Mouse (Mus musculus) hindbrain, postnatal 0 days (tissue): ENCODE measurements around the gene 1700012B09Rik. TPM values are rescaled to one million over a fixed set of nuclear protein-coding genes. Genes with fewer than 3 reads are reported as not detected.

Experiments used
- ATAC-seq: fragments of 200-750 bp; cut with Nextera tagmentation; 2 replicates; pipeline ENCODE4 v1.8.0; 2017; ENCODE audit warnings: mild to moderate bottlenecking, moderate TSS enrichment, moderate library complexity
- DNase-seq: peaks from one replicate; pipeline ENCODE4 v3.0.0-alpha.2; 2015; ENCODE audit warnings: low spot score
- H3K27ac ChIP-seq: fragments of 300-500 bp; sonication (generic); 2 replicates; pipeline ENCODE4 v1.5.1; 2014; ENCODE audit warnings: mild to moderate bottlenecking
- H3K27me3 ChIP-seq: fragments of 300-500 bp; sonication (generic); 2 replicates; pipeline ENCODE4 v1.6.1; 2014; ENCODE audit warnings: low read length, mixed read lengths; ENCODE audit not compliant: insufficient read depth
- H3K36me3 ChIP-seq: fragments of 300-500 bp; sonication (generic); 2 replicates; pipeline ENCODE4 v1.6.1; 2014; ENCODE audit warnings: low read length, mixed read lengths; ENCODE audit not compliant: insufficient read depth
- H3K4me1 ChIP-seq: fragments of 300-500 bp; sonication (generic); 2 replicates; pipeline ENCODE4 v1.6.1; 2014; ENCODE audit warnings: antibody characterized with exemption, low read length, mixed read lengths; ENCODE audit not compliant: insufficient read depth
- H3K4me2 ChIP-seq: fragments of 300-500 bp; sonication (generic); 2 replicates; pipeline ENCODE4 v1.6.1; 2014; ENCODE audit warnings: low read depth, mild to moderate bottlenecking, low read length, moderate library complexity, mixed read lengths
- H3K4me3 ChIP-seq: fragments of 300-500 bp; sonication (generic); 2 replicates; pipeline ENCODE4 v1.5.1; 2014; ENCODE audit warnings: low read length
- H3K9ac ChIP-seq: fragments of 300-500 bp; sonication (generic); replicated peaks from 2 replicates; pipeline ENCODE4 v1.6.1; 2014; ENCODE audit warnings: mild to moderate bottlenecking, low read length, moderate library complexity, mixed read lengths
- H3K9me3 ChIP-seq: fragments of 300-500 bp; sonication (generic); 2 replicates; pipeline ENCODE4 v1.6.1; 2016; ENCODE audit warnings: low read length, mixed read lengths
- CTCF ChIP-seq: IDR thresholded peaks from 2 replicates; pipeline ENCODE4 v1.5.1; 2016; ENCODE audit warnings: antibody characterized with exemption, control low read depth, low read depth
- WGBS: fragments of 180-500 bp; shearing (Covaris S2); extraction: QIAGEN DNeasy Blood & Tissue Kit; methylation state at CpG from one replicate; pipeline ENCODE4 v1.1.7; 2014; 5-methylcytosine and 5-hydroxymethylcytosine counted together
- polyA plus RNA-seq: library from polyadenylated mRNA; unstranded; fragments of >200 nt; fragmentation: Nextera tagmentation; extraction: Ambion mirVana; gene quantifications from 2 replicates; pipeline ENCODE4 v1.2.1, GENCODE M21; 2015
- total RNA-seq: library from RNA; depleted of rRNA; stranded (reverse); fragments of >200 nt; gene quantifications from 2 replicates; pipeline ENCODE4 v1.2.3, GENCODE M21; 2014; rRNA removed

Gene 1700012B09Rik
- total and polyA plus RNA-seq, 2 experiments from 2014 or later, result 0.42 to 4.0 TPM

- H3K4me3 ChIP-seq, result no peak overlapping the region
- no peak overlapping the region for H3K27ac ChIP-seq
- no peak for TF ChIP-seq CTCF
- no peaks in the 10 kb centered on the region for H3K9me3 ChIP-seq
- no peaks in the 10 kb centered on the region for H3K27me3 ChIP-seq
- no peaks in the 10 kb centered on the region for H3K36me3 ChIP-seq
- H3K4me2 ChIP-seq, result no peak overlapping the region
- DNase-seq, result no peak
- no peaks in the 10 kb centered on the region for H3K4me1 ChIP-seq
- no peak for ATAC-seq
- no peak overlapping the region for H3K9ac ChIP-seq
- 52% methylated on average over 2 of the region's 2 CpGs for WGBS
These were observed 50.4 kb downstream of the 1700012B09Rik start for GRCm38 (mm10) chr9:14720384-14720783.

GRCm38 (mm10) chr9:14718332-14718691, 52.5 kb downstream of the 1700012B09Rik start:
- TF ChIP-seq CTCF, result no peak
- Histone ChIP-seq H3K27ac (no peak overlapping the region; the same call in 1 of the 2 replicates), H3K27me3 (no peaks in the 10 kb centered on the region), H3K9ac (0 out of 2 replicates have a peak overlapping the region, but pooled peaks have one; percentile 13), H3K36me3 (no peaks in the 10 kb centered on the region), H3K4me1 (no peaks in the 10 kb centered on the region), H3K4me2 (peak overlapping the region; percentile 34), H3K9me3 (no peaks in the 10 kb centered on the region), H3K4me3 (no peak overlapping the region)
- ATAC-seq, result no peak
- no peak for DNase-seq

- Histone ChIP-seq H3K9me3 (no peaks in the 10 kb centered on the region), H3K4me2 (peak overlapping the region; percentile 34), H3K27ac (no peak overlapping the region; the same call in 1 of the 2 replicates), H3K4me1 (no peaks in the 10 kb centered on the region), H3K36me3 (no peaks in the 10 kb centered on the region), H3K4me3 (0 out of 2 replicates have a peak overlapping the region, but pooled peaks have one; percentile 3), H3K27me3 (no peaks in the 10 kb centered on the region), H3K9ac (0 out of 2 replicates have a peak overlapping the region, but pooled peaks have one; percentile 13)
- peak; percentile 4; the same call in 1 of the 2 replicates for TF ChIP-seq CTCF
- WGBS, result 32% methylated on average over 14 of the region's 14 CpGs
- ATAC-seq (peak; percentile 82), DNase-seq (peak; percentile 47)
These were observed 53.0 kb downstream of the 1700012B09Rik start for GRCm38 (mm10) chr9:14717689-14718331.

GRCm38 (mm10) chr9:14715258-14715657, 55.6 kb downstream of the 1700012B09Rik start:
- ATAC-seq (no peak), DNase-seq (no peak)
- TF ChIP-seq CTCF, result no peak
- Histone ChIP-seq H3K4me1 (no peaks in the 10 kb centered on the region), H3K27ac (no peak overlapping the region), H3K4me2 (no peak overlapping the region), H3K4me3 (no peak overlapping the region), H3K36me3 (no peaks in the 10 kb centered on the region), H3K27me3 (no peaks in the 10 kb centered on the region), H3K9me3 (no peaks in the 10 kb centered on the region), H3K9ac (no peak overlapping the region)
- WGBS, result 85% methylated on average over 14 of the region's 15 CpGs

- no peak for TF ChIP-seq CTCF
- no peak for ATAC-seq
- H3K36me3 ChIP-seq, result no peaks in the 10 kb centered on the region
- no peaks in the 10 kb centered on the region for H3K9me3 ChIP-seq
- no peaks in the 10 kb centered on the region for H3K27me3 ChIP-seq
- no peak overlapping the region for H3K9ac ChIP-seq
- no peak for DNase-seq
- WGBS, result 88% methylated on average over 3 of the region's 3 CpGs
- no peak overlapping the region for H3K27ac ChIP-seq
- no peak overlapping the region for H3K4me2 ChIP-seq
- H3K4me1 ChIP-seq, result no peaks in the 10 kb centered on the region
- no peak overlapping the region for H3K4me3 ChIP-seq
These were observed 59.9 kb downstream of the 1700012B09Rik start for GRCm38 (mm10) chr9:14710910-14711309.

Other genes with a start within 250 kb of the 1700012B09Rik start
- 22.9 and 27.0 TPM in 2 replicates for gene Amotl1, start 126.0 kb downstream of the 1700012B09Rik start, total RNA-seq
- 4.2 and 4.4 TPM in 2 replicates for gene Amotl1, start 126.0 kb downstream of the 1700012B09Rik start, polyA plus RNA-seq
- gene Piwil4, start 30.3 kb downstream of the 1700012B09Rik start, total RNA-seq, result 0.36 and 0.42 TPM in 2 replicates
- 0.48 and 0.66 TPM in 2 replicates for gene Piwil4, start 30.3 kb downstream of the 1700012B09Rik start, polyA plus RNA-seq
- gene Fut4, start 18.6 kb downstream of the 1700012B09Rik start, total RNA-seq, result 1.5 and 2.8 TPM in 2 replicates
- 0.53 TPM in 2 replicates for gene Fut4, start 18.6 kb downstream of the 1700012B09Rik start, polyA plus RNA-seq
- gene Mre11a, start 13.6 kb upstream of the 1700012B09Rik start, total RNA-seq, result 6.1 and 6.9 TPM in 2 replicates
- 8.9 and 9.6 TPM in 2 replicates for gene Mre11a, start 13.6 kb upstream of the 1700012B09Rik start, polyA plus RNA-seq
- gene Ankrd49, start 13.8 kb upstream of the 1700012B09Rik start, total RNA-seq, result 10.8 and 11.8 TPM in 2 replicates
- 24.5 and 24.8 TPM in 2 replicates for gene Ankrd49, start 13.8 kb upstream of the 1700012B09Rik start, polyA plus RNA-seq
- gene Gpr83, start 89.2 kb upstream of the 1700012B09Rik start, total RNA-seq, result 1.4 and 3.7 TPM in 2 replicates
- 1.8 TPM in 2 replicates for gene Gpr83, start 89.2 kb upstream of the 1700012B09Rik start, polyA plus RNA-seq
- not detected in 2 replicates for gene Izumo1r, start 132.9 kb upstream of the 1700012B09Rik start, total RNA-seq
- not detected in 2 replicates for gene Izumo1r, start 132.9 kb upstream of the 1700012B09Rik start, polyA plus RNA-seq